18 mouse cellular contexts compared by ENCODE assay signal in genomic region chr11:98835296-98835695, GRCm38 (mm10). TPM values are rescaled to one million over a fixed set of nuclear protein-coding genes. Genes with fewer than 3 reads are reported as not detected.
DNase-seq lines count a peak whose midpoint lies in the region; ATAC-seq and TF ChIP-seq lines count a peak whose summit lies in the region.
"Had no signal": no experiment of that assay in that cellular context is flagged by ENCODE, and none has a peak within 500 bp of the region (broad histone marks: within the 10 kb centered on the region; RNA-seq: fewer than 3 reads in every experiment).

No protein-coding gene starts in this region.

- no peaks in the 10 kb centered on the region for H3K27me3 ChIP-seq in stomach, postnatal 0 days (ENCODE audit: control insufficient read depth, insufficient read depth, low read length)
- H3K27me3 ChIP-seq in liver, embryonic 12.5 days (replicated peaks) = peaks cover 45% of the 10 kb centered on the region
- H3K27me3 ChIP-seq: limb, embryonic 15.5 days had no signal

- H3K27ac ChIP-seq in left cerebral cortex, adult 2 months = peak overlapping the region; percentile 60
- peak overlapping the region; percentile 19; the same call in 1 of the 2 replicates for H3K27ac ChIP-seq in cortical plate, adult 2 months (ENCODE audit: insufficient read depth, low read length)
- peak overlapping the region; percentile 49 for H3K27ac ChIP-seq in stomach, postnatal 0 days (replicated peaks)
- no peak overlapping the region for H3K27ac ChIP-seq in liver, embryonic 12.5 days

- WGBS in stomach, postnatal 0 days = 50% methylated on average over 5 of the region's 5 CpGs
- WGBS in liver, embryonic 12.5 days (ENCODE audit: insufficient replicate concordance) = 61% methylated on average over 5 of the region's 5 CpGs

- H3K36me3 ChIP-seq in stomach, postnatal 0 days (ENCODE audit: control insufficient read depth, insufficient read depth, low read length) = peaks cover 16% of the 10 kb centered on the region; the same call in 1 of the 2 replicates
- peaks cover 43% of the 10 kb centered on the region for H3K36me3 ChIP-seq in liver, embryonic 12.5 days

- TF ChIP-seq CTCF in left cerebral cortex, adult 2 months (IDR thresholded peaks at IDR 0.05) = no peak
- no peak for TF ChIP-seq CTCF in cortical plate, adult 2 months (IDR thresholded peaks at IDR 0.05; ENCODE audit: extremely low read depth, insufficient read depth, low read length)
- no peak for TF ChIP-seq CTCF in stomach, postnatal 0 days (IDR thresholded peaks at IDR 0.05; ENCODE audit: low read depth)

- H3K9me3 ChIP-seq in stomach, postnatal 0 days (ENCODE audit: control insufficient read depth, low read length) = no peaks in the 10 kb centered on the region
- no peaks in the 10 kb centered on the region for H3K9me3 ChIP-seq in liver, embryonic 12.5 days (replicated peaks)
- H3K9me3 ChIP-seq: limb, embryonic 15.5 days had no signal

- DNase-seq in left cerebral cortex, adult 2 months (ENCODE audit: extremely low spot score in 1 of 2, low spot score in 2 of 2) = no peak
- no peak for DNase-seq in left cerebral cortex, postnatal 10 days (ENCODE audit: extremely low spot score in 1 of 2, low spot score in 2 of 2)
- peak; percentile 36 for DNase-seq in right cerebral cortex, postnatal 25 days
- DNase-seq in right cerebral cortex, postnatal 14 days = no peak
- no peak for DNase-seq in stomach, postnatal 0 days (ENCODE audit: low spot score)
- no peak for DNase-seq in thymus, postnatal 25 days
- DNase-seq: adrenal gland, postnatal 10 days; cerebellum, adult 18-20 months; cerebellum, postnatal 25 days; heart, postnatal 10 days; kidney, adult 2 months; kidney, postnatal 10 days; lung, postnatal 10 days; thymus, adult 2 months had no signal

- H3K4me2 ChIP-seq in stomach, postnatal 0 days (replicated peaks; ENCODE audit: low read depth) = no peak overlapping the region
- H3K4me2 ChIP-seq in liver, embryonic 12.5 days = no peak overlapping the region
- H3K4me2 ChIP-seq: limb, embryonic 15.5 days had no signal

- H3K4me3 ChIP-seq in left cerebral cortex, adult 2 months = no peak overlapping the region
- H3K4me3 ChIP-seq in cortical plate, adult 2 months (ENCODE audit: insufficient read depth, low read length) = no peak overlapping the region
- H3K4me3 ChIP-seq in stomach, postnatal 0 days (ENCODE audit: low read depth, low read length) = no peak overlapping the region
- H3K4me3 ChIP-seq in liver, embryonic 12.5 days = no peak overlapping the region

- intact Hi-C loops in left cerebral cortex, adult 2 months (cut with DNase I) = loop anchor here (5.0 kb wide), 1 partner anchor 38 kb away; the partner anchor contains the start of gene Msl1
- intact Hi-C loops in left cerebral cortex, postnatal 10 days (cut with DNase I) = no loop called here

- ATAC-seq in stomach, postnatal 0 days (ENCODE audit: low FRiP score, low TSS enrichment) = no peak
- no peak for ATAC-seq in liver, embryonic 12.5 days

- H3K4me1 ChIP-seq in cortical plate, adult 2 months (ENCODE audit: control insufficient read depth, insufficient read depth, low read length) = peaks cover 7% of the 10 kb centered on the region; the same call in 1 of the 2 replicates
- H3K4me1 ChIP-seq in stomach, postnatal 0 days (replicated peaks; ENCODE audit: control insufficient read depth, insufficient read depth) = no peaks in the 10 kb centered on the region
- H3K4me1 ChIP-seq in liver, embryonic 12.5 days = peaks cover 18% of the 10 kb centered on the region

- no peak overlapping the region for H3K9ac ChIP-seq in stomach, postnatal 0 days (ENCODE audit: low read length)
- no peak overlapping the region for H3K9ac ChIP-seq in liver, embryonic 12.5 days
- H3K9ac ChIP-seq: limb, embryonic 15.5 days had no signal

- no peak for TF ChIP-seq EP300 in stomach, postnatal 0 days (optimal IDR thresholded peaks at IDR 0.05)

- no peak for TF ChIP-seq POLR2A in cortical plate, adult 2 months (IDR thresholded peaks at IDR 0.05; ENCODE audit: extremely low read depth, insufficient read depth, low read length)

RNA-seq across cellular contexts. Expression of gene Rapgefl1, which starts 1.3 kb away (rescaled TPM):
- 100 to 1,000 TPM; 144 to 153 TPM for total RNA-seq in left cerebral cortex, adult 2 months (2021)
- total RNA-seq in left cerebral cortex, postnatal 10 days (2021) = 100 to 1,000 TPM; 121 to 122 TPM
- polyA plus RNA-seq in cortical plate, adult 2 months (2012; rRNA removed) = 153 and 181 TPM in 2 replicates
- polyA plus RNA-seq in stomach, postnatal 0 days (2015; fragmentation: Nextera tagmentation; extraction: Ambion mirVana) = 6.9 and 7.7 TPM in 2 replicates
- 0.21 and 0.24 TPM in 2 replicates for polyA plus RNA-seq in liver, embryonic 12.5 days (2016; fragmentation: Nextera tagmentation; extraction: Ambion mirVana)
- total RNA-seq: granulocyte monocyte progenitor cell, adult 5-6 weeks had no signal

RNA-seq across cellular contexts. Expression of gene Wipf2, which starts 28.1 kb away (rescaled TPM):
- total RNA-seq in left cerebral cortex, adult 2 months (2021) = 10 to 100 TPM; 72.7 to 73.9 TPM
- 10 to 100 TPM; 28.5 to 29.6 TPM for total RNA-seq in left cerebral cortex, postnatal 10 days (2021)
- polyA plus RNA-seq in cortical plate, adult 2 months (2012; rRNA removed) = 35.2 and 36.5 TPM in 2 replicates
- polyA plus RNA-seq in stomach, postnatal 0 days (2015; fragmentation: Nextera tagmentation; extraction: Ambion mirVana) = 4.9 and 5.3 TPM in 2 replicates
- polyA plus RNA-seq in liver, embryonic 12.5 days (2016; fragmentation: Nextera tagmentation; extraction: Ambion mirVana) = 2.0 and 2.2 TPM in 2 replicates

RNA-seq across cellular contexts. Expression of gene Casc3, which starts 30.6 kb away (rescaled TPM):
- total RNA-seq in left cerebral cortex, adult 2 months (2021) = 10 to 100 TPM; 53.0 to 57.6 TPM
- total RNA-seq in left cerebral cortex, postnatal 10 days (2021) = 10 to 100 TPM; 52.3 to 55.8 TPM
- 44.9 and 47.4 TPM in 2 replicates for polyA plus RNA-seq in cortical plate, adult 2 months (2012; rRNA removed)
- polyA plus RNA-seq in stomach, postnatal 0 days (2015; fragmentation: Nextera tagmentation; extraction: Ambion mirVana) = 12.4 and 14.8 TPM in 2 replicates
- polyA plus RNA-seq in liver, embryonic 12.5 days (2016; fragmentation: Nextera tagmentation; extraction: Ambion mirVana) = 26.4 and 29.7 TPM in 2 replicates

RNA-seq across cellular contexts. Expression of gene Msl1, which starts 40.0 kb away (rescaled TPM):
- 100 to 1,000 TPM; 178 to 192 TPM for total RNA-seq in left cerebral cortex, adult 2 months (2021)
- total RNA-seq in left cerebral cortex, postnatal 10 days (2021) = 100 to 1,000 TPM; 162 to 177 TPM
- polyA plus RNA-seq in cortical plate, adult 2 months (2012; rRNA removed) = 119 and 131 TPM in 2 replicates
- 11.3 and 13.8 TPM in 2 replicates for polyA plus RNA-seq in stomach, postnatal 0 days (2015; fragmentation: Nextera tagmentation; extraction: Ambion mirVana)
- polyA plus RNA-seq in liver, embryonic 12.5 days (2016; fragmentation: Nextera tagmentation; extraction: Ambion mirVana) = 11.5 and 11.7 TPM in 2 replicates

Comparison
In these comparisons a context has a peak if more than half of its experiments do, and no peak if none do; other contexts are left out.
1. RNA of gene Rapgefl1, which starts 1.3 kb away (polyA plus RNA-seq): 153 to 181 TPM in cortical plate, adult 2 months; 6.9 to 7.7 TPM in stomach, postnatal 0 days and 0.21 to 0.24 TPM in liver, embryonic 12.5 days; every median in the first group is over 10 times any median in the second.